Mouse (Mus musculus) heart, postnatal 4 days (tissue): ENCODE measurements around the gene Hoxb6. TPM values are rescaled to one million over a fixed set of nuclear protein-coding genes. Genes with fewer than 3 reads are reported as not detected.
A peak's percentile ranks its signal among the peaks of the same experiment; 100 is the strongest.

Source experiments
- DNase-seq: peaks from one replicate; pipeline ENCODE4 v3.0.0; 2021
- total RNA-seq, 2 experiments: library from RNA; stranded (reverse); gene quantifications; 2 replicates each; pipeline ENCODE4 v1.2.3; 2021

Gene Hoxb6
- total RNA-seq, 2 experiments from 2014 or later: not detected

DNA sequence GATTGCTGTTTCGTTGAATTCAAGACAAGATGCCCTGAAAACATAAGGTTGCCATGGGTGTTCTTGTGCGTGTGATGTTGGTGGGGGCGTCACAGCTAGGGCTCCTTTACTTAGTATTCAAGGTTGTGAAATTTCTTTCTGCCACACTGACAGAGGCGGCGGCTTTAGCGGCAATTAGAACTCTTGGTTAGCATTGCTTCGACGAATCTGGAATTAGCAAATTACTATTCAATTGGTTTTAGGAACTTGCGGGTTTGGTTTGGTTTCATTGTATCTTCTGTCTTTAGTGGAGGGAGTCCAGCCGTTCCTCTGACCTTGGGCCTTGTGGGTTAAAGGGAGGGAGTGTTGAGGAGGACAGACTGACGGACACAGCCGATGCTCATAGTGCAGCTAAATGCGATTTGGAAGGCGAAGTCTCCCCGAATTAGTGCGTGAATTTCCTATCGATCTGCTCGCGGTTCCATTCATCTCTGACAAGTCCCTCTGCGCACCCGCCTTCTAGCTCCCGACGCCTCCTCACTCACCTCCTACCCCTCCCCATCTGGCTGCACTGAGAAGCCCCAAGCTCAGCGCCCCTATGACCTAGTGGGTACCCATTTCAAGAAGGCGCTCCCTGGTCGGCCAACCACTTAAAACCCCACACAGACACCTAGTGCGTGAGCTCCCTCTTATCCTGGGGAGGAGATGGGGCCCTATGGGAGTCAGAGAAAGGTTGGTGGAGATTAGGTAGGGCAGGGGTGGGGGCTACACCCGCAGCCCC lies 25.5 kb downstream of the Hoxb6 start, which contains the start of gene Hoxb4:
Gene Hoxb4, plus strand, starts transcription at position 660 of the 760 bp plus-strand sequence.
- DNase-seq: no peak

DNA sequence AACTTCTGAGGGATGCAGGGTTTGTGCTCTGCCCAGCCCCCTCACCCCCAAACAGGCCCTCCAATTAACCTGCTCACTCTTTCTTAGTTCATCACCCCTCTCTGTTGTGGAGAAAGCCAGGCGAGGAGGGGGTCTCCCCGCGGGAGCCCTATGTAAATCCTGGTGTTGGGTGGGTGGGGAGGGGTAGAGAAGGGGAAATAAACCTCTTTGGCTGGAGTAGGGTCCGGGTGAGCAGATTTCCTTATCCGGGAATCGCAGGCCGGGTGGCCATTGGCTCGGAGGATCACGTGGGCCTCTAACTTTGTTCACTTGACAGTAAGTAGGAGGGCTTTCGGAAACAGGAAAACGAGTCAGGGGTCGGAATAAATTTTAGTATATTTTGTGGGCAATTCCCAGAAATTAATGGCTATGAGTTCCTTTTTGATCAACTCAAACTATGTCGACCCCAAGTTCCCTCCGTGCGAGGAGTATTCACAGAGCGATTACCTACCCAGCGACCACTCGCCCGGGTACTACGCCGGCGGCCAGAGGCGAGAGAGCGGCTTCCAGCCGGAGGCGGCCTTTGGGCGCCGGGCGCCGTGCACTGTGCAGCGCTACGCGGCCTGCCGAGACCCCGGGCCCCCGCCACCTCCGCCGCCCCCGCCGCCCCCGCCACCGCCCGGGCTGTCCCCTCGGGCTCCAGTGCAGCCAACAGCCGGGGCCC lies 26.2 kb downstream of the Hoxb6 start:
- DNase-seq: peak; percentile 42

DNA sequence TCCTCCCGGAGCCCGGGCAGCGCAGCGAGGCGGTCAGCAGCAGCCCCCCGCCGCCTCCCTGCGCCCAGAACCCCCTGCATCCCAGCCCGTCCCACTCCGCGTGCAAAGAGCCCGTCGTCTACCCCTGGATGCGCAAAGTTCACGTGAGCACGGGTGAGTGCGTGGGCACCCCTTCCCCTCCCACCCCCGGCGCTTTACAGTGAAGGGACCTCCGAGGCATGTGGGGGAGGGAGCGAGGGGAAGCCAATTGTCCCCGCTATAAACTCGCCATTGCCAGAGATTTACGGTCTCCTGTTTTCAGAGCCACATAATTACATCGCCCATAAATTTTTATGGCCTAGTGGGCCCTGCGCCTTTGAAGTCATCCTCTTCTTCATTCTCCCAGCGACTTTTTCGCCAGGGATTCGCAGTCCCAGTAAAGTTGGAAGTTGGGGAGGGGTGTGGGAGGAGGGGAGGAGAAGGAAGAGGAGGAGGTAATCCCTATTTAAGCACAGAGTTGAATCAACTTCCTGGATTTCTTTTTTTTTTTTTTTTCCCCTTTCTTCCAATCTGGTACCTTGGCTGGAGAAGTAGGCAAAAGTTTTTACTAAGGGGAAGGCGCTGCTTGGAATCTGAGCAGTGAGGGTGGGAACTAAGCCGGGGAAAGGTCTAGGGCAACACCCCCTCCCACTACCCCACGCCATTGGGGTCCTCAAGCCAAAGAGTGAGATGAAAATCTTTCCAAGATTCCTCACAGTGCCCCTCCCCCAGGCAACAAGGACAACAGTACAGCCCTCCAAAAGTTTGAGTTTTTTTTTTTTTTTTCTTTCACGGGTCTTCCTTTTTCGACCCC lies 27.0 kb downstream of the Hoxb6 start:
- no peak for DNase-seq

DNA sequence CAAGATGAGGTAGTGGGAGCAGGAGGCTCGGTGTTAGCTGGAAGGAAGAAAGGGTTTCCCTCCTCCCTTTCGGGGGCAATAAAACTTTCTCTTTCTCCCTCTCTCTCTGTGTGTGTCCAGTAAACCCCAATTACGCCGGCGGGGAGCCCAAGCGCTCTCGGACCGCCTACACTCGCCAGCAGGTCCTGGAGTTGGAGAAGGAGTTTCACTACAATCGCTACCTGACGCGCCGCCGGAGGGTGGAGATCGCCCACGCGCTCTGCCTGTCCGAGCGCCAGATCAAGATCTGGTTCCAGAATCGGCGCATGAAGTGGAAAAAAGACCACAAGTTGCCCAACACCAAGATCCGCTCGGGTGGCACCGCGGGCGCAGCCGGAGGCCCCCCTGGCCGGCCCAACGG lies 27.6 kb downstream of the Hoxb6 start:
- no peak for DNase-seq

DNA sequence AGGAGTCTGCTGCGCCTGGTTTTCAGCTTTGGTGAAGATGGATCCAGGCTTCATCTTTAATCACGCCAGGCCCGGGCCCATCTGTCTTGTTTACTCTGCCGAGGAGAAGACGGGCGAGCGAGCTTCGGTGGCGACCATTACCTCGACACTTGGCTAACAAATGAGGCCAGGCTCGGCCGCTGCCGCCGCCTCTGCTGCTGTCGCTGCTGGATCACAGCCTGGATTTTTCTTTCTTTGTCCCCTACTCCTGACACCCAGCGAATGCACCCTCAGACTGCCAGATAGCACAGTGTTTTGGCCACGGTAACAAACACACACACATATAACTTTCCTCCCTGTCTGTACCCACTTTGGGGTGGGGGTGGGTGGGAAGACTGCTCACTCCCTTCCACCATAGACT lies 28.4 kb downstream of the Hoxb6 start:
- no peak for DNase-seq

DNA sequence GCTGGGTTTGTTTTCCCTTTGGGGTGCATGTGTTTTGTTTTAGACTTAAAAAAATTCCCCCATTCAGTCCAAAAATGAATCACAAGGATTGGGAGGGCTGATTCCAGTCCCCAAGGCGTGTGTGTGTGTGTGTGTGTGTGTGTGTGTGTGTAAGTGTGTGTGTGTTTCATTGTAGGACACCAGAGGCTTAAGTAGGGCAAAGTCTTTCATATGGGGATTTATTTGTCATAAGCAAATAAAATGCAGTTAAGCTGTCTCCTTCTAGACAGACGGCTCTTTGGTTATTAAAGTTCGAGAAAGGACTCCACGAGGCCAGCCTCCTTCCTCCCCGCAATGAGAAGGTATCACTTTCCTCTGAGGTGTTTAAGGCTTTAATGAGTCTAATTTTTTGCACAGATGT lies 29.6 kb downstream of the Hoxb6 start:
- no peak for DNase-seq

DNA sequence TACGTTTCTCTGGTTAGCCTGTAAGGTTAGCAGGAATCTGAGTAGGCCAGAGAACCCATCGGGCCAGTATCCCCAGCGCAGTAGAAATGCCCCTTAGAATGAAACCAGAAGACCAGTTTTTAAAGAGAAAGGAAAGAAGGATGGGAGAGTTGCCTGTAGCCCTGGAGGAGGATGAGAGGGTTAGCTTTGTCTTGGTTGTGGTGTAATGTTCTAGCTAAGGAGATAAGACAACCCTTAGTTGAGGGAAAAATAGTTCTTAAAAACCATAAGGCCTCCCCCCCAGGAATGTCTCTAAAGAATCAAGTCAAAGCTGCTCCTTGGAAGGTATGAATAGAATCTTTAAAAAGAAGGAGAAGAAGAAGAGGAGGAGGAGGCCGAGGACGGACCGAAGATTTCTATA lies 30.5 kb downstream of the Hoxb6 start:
- no peak for DNase-seq

DNA sequence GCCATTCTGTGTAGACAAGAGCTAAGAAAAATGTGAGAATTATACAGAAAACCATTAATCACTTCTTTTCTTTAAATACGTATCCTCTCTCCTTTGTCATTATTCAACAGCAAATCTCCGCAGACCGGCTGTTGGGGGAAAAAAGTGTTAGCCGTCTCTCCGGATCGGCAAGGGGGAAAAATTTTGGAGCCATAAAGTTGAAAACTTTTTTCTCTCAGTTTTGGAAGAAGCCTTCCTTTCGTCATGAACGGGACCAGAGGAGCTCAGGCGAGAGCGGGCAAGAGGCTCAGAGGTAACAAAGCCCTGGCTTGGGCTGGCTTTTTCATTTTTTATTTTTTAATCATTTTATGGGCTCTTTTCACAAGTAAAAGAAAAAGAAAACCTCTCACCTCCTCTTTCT lies 30.9 kb downstream of the Hoxb6 start, which contains the start of gene Hoxb3:
Gene Hoxb3, plus strand, starts transcription at position 173 of the 400 bp plus-strand sequence.
- no peak for DNase-seq

DNA sequence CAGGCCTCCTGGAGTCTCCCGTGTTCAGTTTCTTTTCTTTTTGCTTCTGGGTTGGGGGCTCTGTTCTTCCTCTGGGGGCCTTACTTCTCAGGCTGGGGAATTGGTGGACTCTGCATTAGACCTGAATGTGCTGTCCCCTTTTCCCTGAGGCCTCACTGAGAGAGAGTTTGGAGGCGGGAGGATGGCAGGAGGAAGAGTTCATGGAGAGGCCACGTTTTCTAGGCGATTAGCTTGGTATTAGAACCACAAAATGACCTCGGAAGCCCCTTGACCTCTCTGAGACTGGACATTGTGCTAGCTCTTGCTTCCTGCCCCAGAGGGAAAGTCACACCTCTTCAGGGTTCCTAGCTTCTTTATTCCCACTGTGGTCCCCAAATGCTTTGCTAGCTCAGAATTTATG lies 31.8 kb downstream of the Hoxb6 start:
- no peak for DNase-seq

DNA sequence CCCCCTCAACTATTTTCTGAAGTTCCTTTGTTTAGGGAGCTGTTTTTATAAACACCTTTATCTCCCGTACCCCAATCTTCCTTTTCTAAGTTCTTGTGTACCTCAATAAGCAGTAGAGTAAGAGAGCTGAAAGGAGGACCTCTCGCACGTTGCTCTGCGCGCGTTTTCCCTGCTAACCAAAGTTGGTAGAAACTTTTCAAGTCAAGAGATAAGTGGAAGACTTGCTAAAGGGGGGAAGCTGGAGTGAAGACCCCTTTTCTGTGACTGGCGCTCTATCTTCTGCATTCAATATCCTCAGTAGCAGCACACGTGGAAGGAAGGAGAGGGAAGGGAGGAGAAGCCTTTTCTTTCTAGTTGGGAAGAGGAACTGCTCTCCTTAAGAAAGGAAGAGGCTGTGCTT lies 32.7 kb downstream of the Hoxb6 start:
- no peak for DNase-seq

DNA sequence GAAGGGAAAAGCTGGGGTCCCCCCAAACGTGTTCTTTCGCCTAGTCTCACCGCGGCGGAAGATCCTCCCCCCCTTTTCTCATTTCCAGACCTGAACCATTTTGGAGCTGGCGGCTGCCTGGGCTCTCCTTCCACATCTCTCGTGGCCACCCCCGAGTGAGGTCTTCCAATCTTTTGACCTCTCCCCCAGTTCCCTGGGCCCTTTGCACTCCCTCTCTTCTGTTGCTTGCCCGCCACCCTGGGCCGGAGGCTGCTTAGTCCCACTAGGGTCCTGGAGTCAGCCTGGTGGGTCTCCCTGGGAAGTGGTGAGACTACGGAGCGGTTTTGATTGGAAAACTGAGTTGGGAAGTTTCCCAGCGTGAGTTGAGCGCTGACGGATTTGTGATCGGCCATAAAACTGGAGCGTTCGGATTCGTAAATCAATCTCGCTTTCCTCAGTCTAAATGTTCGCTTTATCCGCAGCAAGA lies 33.5 kb downstream of the Hoxb6 start:
- DNase-seq: no peak

DNA sequence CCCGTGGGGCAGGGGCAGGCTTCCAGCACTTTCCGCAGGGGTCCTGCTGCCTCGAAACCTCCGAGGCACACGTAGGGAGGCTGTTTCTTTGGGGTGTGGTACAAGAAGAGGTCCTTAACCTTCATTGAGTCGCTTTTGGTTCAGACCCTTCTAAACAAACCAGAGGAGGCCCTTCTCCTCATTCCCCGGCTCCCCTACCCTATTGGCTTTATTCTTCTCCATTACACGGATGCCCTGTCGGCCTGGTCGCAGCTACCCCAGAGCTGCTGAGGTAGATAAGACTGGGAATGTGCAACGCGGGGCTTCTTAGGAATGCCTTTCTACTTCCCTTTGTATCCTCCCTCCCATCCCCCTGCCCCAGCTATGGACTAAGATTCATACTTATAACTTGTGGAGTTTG lies 34.4 kb downstream of the Hoxb6 start:
- no peak for DNase-seq

DNA sequence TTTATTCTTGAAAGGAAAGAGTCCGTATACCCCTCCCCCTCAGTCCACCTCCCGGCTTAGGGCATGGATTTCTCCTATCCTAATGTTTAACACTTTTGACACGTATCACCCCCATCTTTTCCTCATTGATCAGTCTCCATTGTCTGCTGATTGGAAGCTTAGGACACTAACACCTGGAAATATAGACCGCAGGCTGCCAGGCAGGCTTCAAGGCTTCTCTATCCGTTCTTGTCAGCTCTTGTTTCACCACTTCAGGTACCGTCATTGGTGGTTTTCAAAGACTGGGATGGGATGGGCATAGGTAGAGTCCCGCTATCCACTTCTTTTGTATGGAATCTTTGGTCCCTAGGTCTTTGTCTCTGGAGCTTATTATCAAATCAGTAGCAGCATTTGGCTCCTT lies 34.8 kb downstream of the Hoxb6 start:
- DNase-seq: no peak

DNA sequence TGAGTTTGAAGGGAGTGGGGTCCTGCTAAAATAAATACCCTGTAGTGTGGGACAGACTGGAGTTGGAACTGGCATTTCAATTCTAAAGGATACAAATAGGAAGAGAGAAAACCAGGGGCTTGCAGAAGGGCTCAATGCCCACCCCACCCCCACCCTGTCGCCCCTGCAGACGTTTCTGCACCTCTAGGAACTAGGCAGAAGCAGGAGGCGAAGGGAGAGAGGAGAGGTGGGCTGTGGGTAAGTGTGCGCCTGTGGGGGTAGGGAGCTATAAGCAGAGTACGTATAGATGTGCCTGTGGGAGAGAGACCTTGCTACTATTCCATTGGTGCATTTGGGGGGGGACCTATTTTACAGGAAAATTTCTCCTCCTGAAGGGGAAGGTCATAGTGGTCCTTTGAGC lies 35.5 kb downstream of the Hoxb6 start:
- no peak for DNase-seq

DNA sequence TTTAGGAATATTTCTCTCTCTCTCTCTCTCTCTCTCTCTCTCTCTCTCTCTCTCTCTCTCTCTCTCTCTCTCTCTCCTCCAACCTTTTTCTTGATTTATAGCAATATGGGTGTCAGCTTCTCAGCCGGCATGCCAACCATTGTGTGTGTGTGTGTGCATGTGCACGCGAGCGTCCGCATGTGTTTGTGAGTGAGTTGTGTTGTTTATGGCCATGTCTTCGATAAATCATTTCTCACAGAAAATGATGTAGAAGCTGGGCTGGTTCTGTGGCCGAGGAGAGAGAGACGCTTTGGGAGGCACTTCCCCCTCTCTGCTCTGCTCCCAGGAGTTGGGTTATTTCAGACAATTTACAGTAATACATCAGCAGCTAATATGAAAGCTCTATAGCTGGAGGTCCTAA lies 36.3 kb downstream of the Hoxb6 start:
- no peak for DNase-seq

DNA sequence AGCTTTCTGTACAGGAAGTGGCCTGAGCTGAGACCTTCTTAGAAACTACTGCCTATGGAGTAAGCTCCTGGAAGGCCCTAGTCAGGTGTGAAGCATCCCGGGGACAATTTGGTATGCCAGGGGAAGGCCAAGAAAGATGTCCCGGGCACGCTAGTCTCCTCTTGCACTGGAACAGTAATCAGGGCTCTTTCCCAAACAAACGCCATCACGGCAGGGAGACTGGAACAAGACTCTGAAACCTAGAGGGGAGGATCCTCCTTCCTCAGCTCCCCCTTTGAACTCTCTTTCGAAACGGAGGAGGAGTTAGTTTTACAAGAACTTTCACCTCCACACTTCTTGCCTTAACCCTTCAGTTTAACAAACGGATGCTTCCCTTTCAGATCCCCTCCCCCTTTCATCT lies 39.8 kb downstream of the Hoxb6 start:
- DNase-seq: no peak

DNA sequence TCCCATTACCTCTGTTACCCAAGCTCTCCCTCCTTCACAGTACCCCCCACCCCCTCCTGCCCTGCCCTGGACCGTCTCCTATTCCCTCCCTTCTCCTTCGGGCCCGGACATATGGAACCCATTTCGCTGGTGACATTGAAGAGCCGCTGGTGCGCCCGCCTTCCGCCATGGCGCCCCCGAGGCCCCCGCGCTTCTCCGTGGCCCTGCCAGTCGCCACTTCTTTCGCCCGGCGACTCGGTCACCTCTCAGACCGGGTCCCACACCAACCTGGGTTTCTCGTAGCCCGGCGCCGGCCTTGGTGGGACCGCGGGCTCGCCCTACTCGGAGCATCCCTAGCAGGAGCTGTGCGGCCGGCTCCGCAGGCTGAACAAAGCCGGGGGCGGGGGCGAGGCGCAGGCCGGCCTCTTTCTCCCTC lies 40.3 kb downstream of the Hoxb6 start:
- DNase-seq: no peak

DNA sequence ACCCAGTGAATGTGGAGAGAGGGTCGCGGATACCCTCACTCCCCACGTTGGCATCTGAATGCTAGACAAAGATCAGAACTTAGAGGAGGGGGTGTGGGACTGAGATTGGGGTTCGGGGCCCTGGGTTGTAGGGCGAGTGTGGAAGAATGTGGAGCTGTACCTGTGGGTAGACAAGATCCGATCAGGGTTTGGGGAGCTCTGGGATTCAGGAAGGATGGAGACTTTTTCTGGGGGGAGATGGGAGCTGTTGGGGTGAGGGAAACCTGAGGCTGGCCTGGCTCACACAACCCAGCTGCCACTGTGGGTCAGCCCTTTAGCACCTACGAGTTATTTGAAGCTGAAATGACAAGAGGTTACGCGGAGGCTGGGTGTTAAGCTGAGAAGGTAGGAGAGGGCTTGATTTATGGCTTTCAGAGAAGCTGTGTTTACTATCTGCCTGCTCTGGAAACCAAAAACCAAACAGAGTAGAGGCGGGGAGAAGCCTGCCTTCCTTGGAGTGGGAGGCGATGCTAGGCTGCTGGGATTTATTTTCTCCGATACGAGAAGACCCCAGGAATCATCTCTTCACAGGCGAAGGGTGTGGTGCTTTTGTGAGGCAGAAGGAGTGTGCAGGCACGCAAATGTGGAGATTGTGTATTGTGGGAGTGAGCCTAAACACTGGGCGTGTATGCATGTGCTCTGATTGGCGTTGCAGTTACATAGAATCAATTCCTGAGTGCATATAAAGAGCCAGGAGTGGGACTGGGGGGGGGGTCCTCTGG lies 41.1 kb downstream of the Hoxb6 start:
- no peak for DNase-seq

DNA sequence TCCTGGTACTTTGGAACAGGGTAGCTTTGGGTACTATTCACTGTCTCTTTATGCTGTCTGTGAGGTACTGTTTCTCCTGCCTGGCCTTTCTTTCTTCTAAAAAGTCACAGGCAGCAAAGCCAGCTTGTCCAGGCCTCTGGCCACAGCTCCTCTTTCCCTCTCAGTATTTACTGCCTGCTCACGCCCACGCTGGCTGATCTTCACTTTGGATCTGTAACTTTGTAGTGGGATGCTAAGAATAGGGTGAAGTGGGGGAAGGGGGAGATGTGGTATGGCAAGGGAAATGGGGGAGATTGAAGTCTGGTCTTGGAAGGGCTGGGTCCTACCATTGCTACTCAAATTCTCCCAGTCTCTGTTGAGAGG lies 41.7 kb downstream of the Hoxb6 start:
- DNase-seq: no peak

DNA sequence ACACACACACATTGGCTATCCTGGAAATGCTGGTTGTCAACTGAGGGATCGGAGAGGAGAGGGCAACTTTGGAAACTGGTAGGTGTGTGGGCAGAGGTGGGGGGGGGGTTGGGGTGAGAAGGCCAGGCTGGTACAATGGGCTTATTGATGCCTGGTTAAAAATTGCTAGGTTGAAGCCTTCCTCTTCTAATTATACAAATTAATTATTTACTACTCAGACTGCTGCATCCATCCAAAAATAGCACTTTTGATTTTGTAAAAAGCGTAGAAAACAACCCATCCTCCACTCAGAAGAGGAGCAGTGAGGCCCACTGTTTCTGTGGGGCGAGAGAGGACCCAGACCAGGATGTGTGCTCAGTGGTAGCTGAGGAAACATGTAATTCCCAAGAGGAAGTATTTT lies 42.7 kb downstream of the Hoxb6 start:
- DNase-seq: no peak

DNA sequence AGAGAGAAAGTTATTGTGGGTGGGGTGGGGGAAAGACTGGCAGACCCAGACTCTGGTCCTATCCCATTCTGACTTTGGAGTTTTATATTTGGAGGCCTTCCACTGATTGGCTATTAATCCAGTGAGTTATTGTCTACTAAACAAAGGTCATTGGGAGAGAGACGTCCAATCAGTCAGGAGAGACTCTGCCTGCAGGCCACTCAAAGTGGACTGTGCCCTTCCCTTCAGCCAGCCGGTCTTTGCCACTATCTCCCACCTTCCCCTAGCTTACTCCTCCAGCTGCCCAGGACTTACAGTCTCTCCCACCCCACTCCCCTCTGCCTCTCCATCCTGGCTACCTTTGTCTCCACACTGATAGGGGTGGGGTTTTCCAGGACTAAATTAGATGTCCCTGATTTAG lies 44.3 kb downstream of the Hoxb6 start:
- DNase-seq: no peak

DNA sequence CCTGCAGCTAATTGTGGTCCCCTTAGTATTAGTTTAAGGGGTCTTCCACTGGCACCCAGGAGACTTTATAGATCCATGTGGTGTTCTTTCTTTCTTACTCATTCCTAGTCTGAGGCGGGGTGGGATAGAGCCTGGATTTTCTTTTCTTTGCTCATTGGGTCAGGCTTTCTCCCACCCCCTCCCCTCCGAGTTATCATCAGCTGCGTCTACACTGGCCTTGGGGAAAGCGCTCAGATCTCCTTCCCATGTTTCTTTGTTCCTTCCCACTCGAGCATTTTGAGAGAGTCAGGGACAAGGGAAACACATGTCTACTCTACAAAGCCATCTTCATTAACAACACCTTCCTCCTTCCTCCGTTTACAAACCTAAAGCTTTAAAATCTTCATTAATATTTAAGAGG lies 44.8 kb downstream of the Hoxb6 start:
- DNase-seq: no peak
